Mouse (Mus musculus) heart, embryonic 16.5 days (tissue): ENCODE results near the gene AC129217.1. TPM values are rescaled to one million over a fixed set of nuclear protein-coding genes. Genes with fewer than 3 reads are reported as not detected.

ENCODE experiments used
- ATAC-seq: fragments of 200-750 bp; cut with Nextera tagmentation; replicated peaks from 2 replicates; pipeline ENCODE4 v1.8.0; 2017; ENCODE audit warnings: moderate number of reproducible peaks; ENCODE audit not compliant: insufficient read depth, low FRiP score; ENCODE audit errors: extremely low read depth
- H3K27ac ChIP-seq: fragments of 300-500 bp; sonication (generic); 2 replicates; pipeline ENCODE4 v1.5.1; 2014; ENCODE audit warnings: mild to moderate bottlenecking, low read length, control low read depth, moderate library complexity
- H3K27me3 ChIP-seq: fragments of 300-500 bp; sonication (generic); 2 replicates; pipeline ENCODE4 v1.6.1; 2014; ENCODE audit warnings: low read length, mixed read lengths; ENCODE audit not compliant: control insufficient read depth, insufficient read depth
- H3K36me3 ChIP-seq: fragments of 300-500 bp; sonication (generic); 2 replicates; pipeline ENCODE4 v1.6.1; 2014; ENCODE audit not compliant: control insufficient read depth, insufficient read depth
- H3K4me1 ChIP-seq: fragments of 300-500 bp; sonication (generic); 2 replicates; pipeline ENCODE4 v1.6.1; 2014; ENCODE audit warnings: low read length, mixed read lengths; ENCODE audit not compliant: control insufficient read depth, insufficient read depth
- H3K4me2 ChIP-seq: fragments of 300-500 bp; sonication (generic); 2 replicates; pipeline ENCODE4 v1.6.1; 2014; ENCODE audit warnings: low read depth, mild to moderate bottlenecking, control low read depth, low read length
- H3K4me3 ChIP-seq: fragments of 300-500 bp; sonication (generic); 2 replicates; pipeline ENCODE4 v1.5.1; 2014; ENCODE audit warnings: mild to moderate bottlenecking, control low read depth, low read length
- H3K9ac ChIP-seq: fragments of 300-500 bp; sonication (generic); 2 replicates; pipeline ENCODE4 v1.6.1; 2014; ENCODE audit warnings: low read length, control low read depth
- H3K9me3 ChIP-seq: fragments of 300-500 bp; sonication (generic); replicated peaks from 2 replicates; pipeline ENCODE4 v1.6.1; 2016; ENCODE audit warnings: low read length; ENCODE audit not compliant: control insufficient read depth
- WGBS: fragments of 180-500 bp; shearing (Covaris S2); extraction: QIAGEN DNeasy Blood & Tissue Kit; methylation state at CpG from one replicate; pipeline ENCODE4 v1.1.7; 2014; 5-methylcytosine and 5-hydroxymethylcytosine counted together
- polyA plus RNA-seq: library from polyadenylated mRNA; unstranded; fragments of >200 nt; fragmentation: Nextera tagmentation; extraction: Ambion mirVana; gene quantifications from 2 replicates; pipeline ENCODE4 v1.2.1, GENCODE M21; 2015

AC129217.1 gene
- polyA plus RNA-seq, result not detected in 2 replicates

GRCm38 (mm10) chr19:8829660-8830059 is at the start of gene AC129217.1:
TSS of gene AC129217.1 (plus strand) at chr19:8829773.
- Histone ChIP-seq H3K36me3 (peaks cover 87% of the 10 kb centered on the region), H3K9me3 (no peaks in the 10 kb centered on the region), H3K27ac (no peak within 1 kb of the TSS), H3K27me3 (no peaks in the 10 kb centered on the region), H3K4me3 (no peak within 1 kb of the TSS), H3K4me1 (no peaks in the 10 kb centered on the region), H3K9ac (no peak within 1 kb of the TSS), H3K4me2 (no peak within 1 kb of the TSS)
- 80% methylated on average over 8 of the region's 8 CpGs for WGBS
- ATAC-seq, result no peak

DNA sequence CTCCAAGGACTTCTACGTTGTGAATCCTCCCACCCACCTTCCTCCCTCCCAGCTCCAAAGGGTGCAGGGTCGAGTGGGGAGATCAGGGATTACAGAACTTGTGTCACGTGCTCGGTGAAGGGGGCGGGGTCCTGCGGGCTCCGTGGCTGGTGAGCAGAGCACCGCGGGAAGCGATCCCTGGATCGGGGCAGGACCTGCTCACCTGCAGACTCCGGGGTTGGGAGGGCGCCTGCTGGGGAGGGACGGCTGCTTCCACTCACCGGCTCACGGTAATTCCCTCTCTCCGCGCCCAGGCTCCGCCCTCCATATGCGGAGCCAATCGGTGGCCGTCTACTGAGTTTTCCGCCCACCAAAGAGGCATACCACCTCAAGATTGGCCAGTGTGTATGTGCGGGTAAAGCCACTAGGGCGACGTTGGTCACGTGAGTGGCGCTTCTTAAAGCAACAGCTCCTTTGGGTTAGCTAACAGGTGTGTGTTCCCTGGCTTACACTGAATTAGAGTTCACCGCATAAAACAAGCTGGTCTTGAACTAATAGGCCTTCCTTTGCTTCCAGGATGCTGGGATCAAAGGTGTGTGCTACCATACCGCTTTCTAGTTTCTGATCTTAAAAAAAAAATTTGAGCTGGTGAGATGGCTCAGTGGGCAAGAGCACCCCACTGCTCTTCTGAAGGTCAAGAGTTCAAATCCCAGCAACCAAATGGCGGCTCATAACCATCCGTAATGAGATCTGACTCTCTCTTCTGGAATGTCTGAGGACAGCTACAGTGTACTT is 43.4 kb upstream of the AC129217.1 start, which contains the start of gene Taf6l:
Gene Taf6l, minus strand, starts transcription at position 410 of the 774 bp plus-strand sequence.
- peak within 1 kb of the TSS; percentile 71 for H3K9ac ChIP-seq
- H3K9me3 ChIP-seq, result no peaks in the 10 kb centered on the region
- peak; percentile 99 for ATAC-seq
- peaks cover 10% of the 10 kb centered on the region; the same call in 1 of the 2 replicates for H3K36me3 ChIP-seq
- H3K4me3 ChIP-seq, result peak within 1 kb of the TSS; percentile 63
- whole genome bisulfite sequencing, result under 1% methylated on average over 32 of the region's 32 CpGs
- H3K27me3 ChIP-seq, result no peaks in the 10 kb centered on the region
- H3K4me1 ChIP-seq, result peaks cover 4% of the 10 kb centered on the region
- peak within 1 kb of the TSS; percentile 58 for H3K27ac ChIP-seq
- H3K4me2 ChIP-seq, result peak within 1 kb of the TSS; percentile 74

DNA sequence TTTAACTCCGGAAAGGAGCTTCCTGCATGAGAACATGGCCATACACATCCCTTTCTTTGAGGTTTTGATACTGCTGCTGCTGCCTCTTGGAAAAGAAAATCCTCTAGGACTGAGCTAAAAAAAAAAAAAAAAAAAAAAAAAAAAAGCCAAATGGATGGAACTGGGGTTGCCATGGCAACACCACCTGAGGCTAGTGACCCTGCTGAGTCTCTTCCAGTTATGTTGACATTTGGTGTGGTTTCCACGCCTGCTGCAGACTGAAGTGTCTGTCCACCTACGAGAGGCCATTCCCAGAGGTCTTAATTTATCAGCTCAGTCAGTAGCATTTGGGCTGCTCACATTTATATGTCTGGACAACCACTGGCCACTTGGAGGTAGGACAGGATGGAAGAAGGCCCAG is 41.1 kb upstream of the AC129217.1 start:
- H3K27ac ChIP-seq, result no peak overlapping the region
- 0 out of 2 replicates have a peak, but pooled peaks cover 2% of the 10 kb centered on the region for H3K9me3 ChIP-seq
- no peak overlapping the region for H3K4me3 ChIP-seq
- H3K27me3 ChIP-seq, result no peaks in the 10 kb centered on the region
- H3K4me1 ChIP-seq, result peaks cover 4% of the 10 kb centered on the region
- H3K9ac ChIP-seq, result no peak overlapping the region
- ATAC-seq, result no peak
- peaks cover 15% of the 10 kb centered on the region for H3K36me3 ChIP-seq
- WGBS, result 38% methylated on average over 3 of the region's 3 CpGs
- H3K4me2 ChIP-seq, result no peak overlapping the region

- Histone ChIP-seq H3K9me3 (0 out of 2 replicates have a peak, but pooled peaks cover 2% of the 10 kb centered on the region), H3K27me3 (no peaks in the 10 kb centered on the region), H3K4me3 (no peak overlapping the region), H3K4me2 (no peak overlapping the region), H3K4me1 (peaks cover 4% of the 10 kb centered on the region), H3K27ac (no peak overlapping the region), H3K36me3 (peaks cover 19% of the 10 kb centered on the region), H3K9ac (no peak overlapping the region)
- no peak for ATAC-seq
- 53% methylated on average over 1 of the region's 1 CpGs for WGBS
Measured at GRCm38 (mm10) chr19:8789171-8789570, 40.4 kb upstream of the AC129217.1 start.

DNA sequence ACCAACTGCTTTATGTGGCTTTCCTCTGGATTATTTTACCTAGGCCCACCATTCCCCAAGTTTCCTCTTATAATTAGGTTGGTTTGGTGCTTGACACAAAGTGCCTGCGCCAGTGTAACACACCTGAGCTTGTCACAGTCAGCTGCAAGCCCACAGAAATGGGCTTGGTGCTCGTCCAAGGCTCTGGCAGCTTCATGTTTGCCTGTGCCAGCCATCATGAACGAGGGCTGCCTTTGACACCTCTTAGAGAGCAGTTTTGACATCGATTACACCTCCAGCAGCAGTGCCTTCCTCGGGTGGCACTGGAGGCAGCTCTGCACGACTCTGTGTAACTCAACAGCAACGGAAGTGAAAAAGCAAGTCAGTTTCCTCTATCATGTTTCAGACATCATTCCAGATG is 39.4 kb upstream of the AC129217.1 start:
- no peak overlapping the region for H3K4me2 ChIP-seq
- WGBS, result 77% methylated on average over 7 of the region's 7 CpGs
- ATAC-seq, result no peak
- peaks cover 27% of the 10 kb centered on the region for H3K36me3 ChIP-seq
- no peak overlapping the region for H3K4me3 ChIP-seq
- H3K4me1 ChIP-seq, result peaks cover 4% of the 10 kb centered on the region
- H3K9me3 ChIP-seq, result 0 out of 2 replicates have a peak, but pooled peaks cover 2% of the 10 kb centered on the region
- no peak overlapping the region for H3K27ac ChIP-seq
- H3K27me3 ChIP-seq, result no peaks in the 10 kb centered on the region
- H3K9ac ChIP-seq, result no peak overlapping the region

GRCm38 (mm10) chr19:8798264-8798946 is 31.2 kb upstream of the AC129217.1 start, which contains the start of gene Polr2g:
TSS of gene Polr2g (minus strand) at chr19:8798577.
- H3K9me3 ChIP-seq, result no peaks in the 10 kb centered on the region
- peak within 1 kb of the TSS; percentile 85 for H3K9ac ChIP-seq
- ATAC-seq, result peak; percentile 74
- H3K27me3 ChIP-seq, result no peaks in the 10 kb centered on the region
- peak within 1 kb of the TSS; percentile 82 for H3K27ac ChIP-seq
- peak within 1 kb of the TSS; percentile 80 for H3K4me2 ChIP-seq
- 1% methylated on average over 25 of the region's 25 CpGs for whole genome bisulfite sequencing
- peak within 1 kb of the TSS; percentile 92 for H3K4me3 ChIP-seq
- H3K4me1 ChIP-seq, result peaks cover 24% of the 10 kb centered on the region
- H3K36me3 ChIP-seq, result peaks cover 16% of the 10 kb centered on the region

DNA sequence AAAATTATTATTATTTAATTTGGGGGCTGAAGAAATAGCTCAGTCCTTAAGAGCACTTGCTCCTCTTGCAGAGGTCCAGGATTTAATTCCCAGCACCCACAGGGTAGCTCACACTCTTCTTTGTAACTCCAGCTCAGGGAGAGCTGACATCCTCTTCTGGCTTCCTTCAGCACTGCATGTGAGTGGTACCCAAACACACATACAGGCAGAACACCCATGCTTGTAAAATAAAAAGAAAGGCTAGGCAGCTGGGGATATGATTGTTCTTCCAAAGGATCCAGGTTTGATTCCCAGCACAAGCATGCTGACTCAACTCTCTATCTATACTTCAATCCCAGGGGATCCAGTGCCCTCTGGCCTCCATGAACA is 30.6 kb upstream of the AC129217.1 start:
- Histone ChIP-seq H3K36me3 (peaks cover 11% of the 10 kb centered on the region), H3K4me1 (peaks cover 24% of the 10 kb centered on the region), H3K9ac (no peak overlapping the region; the same call in none of the 2 replicates), H3K9me3 (no peaks in the 10 kb centered on the region), H3K27me3 (no peaks in the 10 kb centered on the region), H3K4me2 (peak overlapping the region; percentile 80), H3K27ac (no peak overlapping the region), H3K4me3 (peak overlapping the region; percentile 92)
- no peak for ATAC-seq

DNA sequence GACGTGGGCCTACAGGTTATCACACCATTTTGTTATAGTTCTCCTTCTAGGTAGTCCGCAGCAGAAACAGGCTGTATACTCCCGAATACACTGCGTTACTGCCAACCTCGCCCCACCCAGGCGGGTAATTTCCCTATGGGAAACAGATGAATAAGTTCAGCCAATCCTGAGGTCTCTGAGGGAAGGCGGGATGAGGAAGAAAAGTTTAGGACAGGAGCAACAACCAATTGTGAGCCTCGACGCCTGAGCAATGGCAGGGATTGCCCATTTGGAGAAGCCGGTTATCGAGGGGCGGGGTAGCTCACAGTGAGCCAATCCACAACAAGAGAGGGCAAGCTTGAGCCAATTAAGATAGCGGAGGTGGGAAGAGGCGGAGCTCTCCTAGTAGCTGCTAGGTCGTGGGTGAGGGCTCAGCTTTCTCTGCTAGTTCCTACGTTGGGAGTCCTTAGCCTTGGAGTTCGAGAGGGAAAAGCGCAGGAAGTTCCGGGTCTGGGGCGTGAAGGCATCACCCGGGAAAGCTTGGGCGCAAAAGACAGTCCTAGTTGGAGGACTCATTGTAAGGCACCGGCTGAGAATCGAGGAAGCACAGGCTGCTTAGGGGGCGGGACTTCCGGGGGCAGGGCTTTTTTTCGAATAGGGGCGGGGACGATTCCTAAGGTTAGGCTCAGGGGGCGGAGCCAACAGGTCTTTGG is 27.3 kb upstream of the AC129217.1 start, which contains the start of gene Zbtb3:
Gene Zbtb3, plus strand, starts transcription at position 426 of the 692 bp plus-strand sequence.
- Histone ChIP-seq H3K4me1 (peaks cover 18% of the 10 kb centered on the region), H3K27me3 (no peaks in the 10 kb centered on the region), H3K9ac (peak within 1 kb of the TSS; percentile 70), H3K4me2 (peak within 1 kb of the TSS; percentile 79), H3K27ac (peak within 1 kb of the TSS; percentile 87), H3K9me3 (no peaks in the 10 kb centered on the region), H3K36me3 (0 out of 2 replicates have a peak, but pooled peaks cover 3% of the 10 kb centered on the region), H3K4me3 (peak within 1 kb of the TSS; percentile 89)
- peak; percentile 97 for ATAC-seq
- under 1% methylated on average over 30 of the region's 30 CpGs for WGBS
